Mouse (Mus musculus): ENCODE measurements around the gene Manbal. TPM values are rescaled to one million over a fixed set of nuclear protein-coding genes. Genes with fewer than 3 reads are reported as not detected.

Gene Manbal
- polyA plus RNA-seq, 1 experiment from 2014 or later = 22.8 TPM

DNA sequence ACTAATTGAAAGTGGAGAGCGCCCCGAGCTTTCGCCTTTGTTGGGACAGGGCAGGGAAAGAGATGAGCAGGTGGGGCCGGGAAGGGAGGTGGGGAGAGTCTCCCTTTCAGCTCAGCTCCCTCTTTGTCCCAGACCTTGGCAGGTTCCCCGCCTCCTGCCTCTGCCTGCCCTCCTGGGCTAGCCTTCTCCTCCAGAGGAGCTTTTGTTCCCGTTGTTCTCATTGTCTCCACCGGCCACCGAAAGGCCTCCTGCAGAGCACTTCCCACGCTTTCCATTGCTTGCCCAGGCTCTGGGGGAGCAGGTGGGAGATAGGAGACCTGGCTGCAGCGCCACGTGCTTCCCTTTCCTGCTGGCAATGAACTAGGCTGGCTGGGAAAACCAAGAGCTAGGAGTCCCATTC, 38.8 kb upstream of the Manbal start:
- Histone ChIP-seq H3K9ac (replicated peaks) (no peak overlapping the region), H3K27ac (ENCODE audit: low read depth) (no peak overlapping the region), H3K27me3 (ENCODE audit: insufficient read depth, low read length) (no peaks in the 10 kb centered on the region), H3K9me3 (ENCODE audit: low read length) (no peaks in the 10 kb centered on the region), H3K36me3 (replicated peaks; ENCODE audit: insufficient read depth, low read length) (peaks cover 40% of the 10 kb centered on the region), H3K4me3 (ENCODE audit: low read depth, low read length) (no peak overlapping the region), H3K4me1 (ENCODE audit: insufficient read depth) (no peaks in the 10 kb centered on the region), H3K4me2 (ENCODE audit: low read depth, low read length) (no peak overlapping the region)
- 69% methylated on average over 11 of the region's 11 CpGs for WGBS (ENCODE audit: insufficient replicate concordance)
- DNase-seq (no peak), ATAC-seq (no peak)
- no peak for TF ChIP-seq EP300 (IDR thresholded peaks at IDR 0.05; ENCODE audit: low read depth)
- no peak for TF ChIP-seq CTCF (IDR thresholded peaks at IDR 0.05; ENCODE audit: low read depth)

DNA sequence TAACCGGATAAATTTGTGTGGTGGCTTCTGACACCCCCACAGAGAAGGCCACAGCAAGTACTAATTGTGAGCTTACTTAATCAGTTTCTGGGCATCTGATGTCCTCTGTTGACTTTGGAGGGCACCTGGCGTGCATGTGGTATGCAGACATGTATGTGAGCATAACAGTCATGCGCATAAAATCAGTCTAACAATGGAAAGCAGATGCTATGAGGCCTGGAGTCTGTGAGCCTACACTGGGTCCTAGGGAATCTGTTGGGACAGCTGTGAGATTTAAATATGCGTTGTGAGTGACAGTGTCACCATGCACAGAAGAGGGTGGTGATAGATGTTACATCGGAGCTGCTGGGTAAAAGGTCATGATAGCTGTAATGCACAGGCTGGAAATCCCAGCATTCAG, 35.3 kb upstream of the Manbal start:
- ATAC-seq = no peak
- 82% methylated on average over 5 of the region's 5 CpGs for WGBS (ENCODE audit: insufficient replicate concordance)

DNA sequence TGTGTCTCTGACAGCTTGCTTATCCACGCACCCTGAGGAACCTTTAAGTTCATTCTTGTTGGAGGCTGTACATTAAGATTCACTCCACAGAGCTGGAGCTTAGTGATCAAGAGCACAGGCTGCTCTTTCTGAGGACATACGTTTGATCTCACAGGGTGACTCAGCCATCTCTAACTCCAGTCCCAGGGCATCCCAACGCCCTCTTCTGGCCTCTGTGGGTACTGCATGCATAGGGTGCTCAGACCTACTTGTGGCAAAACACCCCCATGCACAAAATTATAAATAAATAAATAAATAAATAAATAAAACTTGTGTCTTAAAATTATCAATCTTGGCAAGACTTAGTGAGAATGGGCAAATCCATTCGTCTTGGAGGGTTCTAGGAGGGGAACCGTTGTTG, 28.7 kb upstream of the Manbal start:
- peak; percentile 85 for TF ChIP-seq CTCF (IDR thresholded peaks at IDR 0.05; ENCODE audit: low read depth)
- no peak for TF ChIP-seq EP300 (IDR thresholded peaks at IDR 0.05; ENCODE audit: low read depth)
- H3K9ac ChIP-seq (replicated peaks) = no peak overlapping the region
- DNase-seq = peak; percentile 87
- H3K4me2 ChIP-seq (ENCODE audit: low read depth, low read length) = no peak overlapping the region
- 37% methylated on average over 5 of the region's 5 CpGs for WGBS (ENCODE audit: insufficient replicate concordance)
- no peaks in the 10 kb centered on the region for H3K36me3 ChIP-seq (replicated peaks; ENCODE audit: insufficient read depth, low read length)
- H3K27ac ChIP-seq (ENCODE audit: low read depth) = no peak overlapping the region
- peaks cover 3% of the 10 kb centered on the region; the same call in 1 of the 2 replicates for H3K4me1 ChIP-seq (ENCODE audit: insufficient read depth)
- peak; percentile 69 for ATAC-seq
- no peaks in the 10 kb centered on the region for H3K9me3 ChIP-seq (ENCODE audit: low read length)
- H3K4me3 ChIP-seq (ENCODE audit: low read depth, low read length) = no peak overlapping the region
- H3K27me3 ChIP-seq (ENCODE audit: insufficient read depth, low read length) = no peaks in the 10 kb centered on the region

More for the DNA sequence above, 35.3 kb upstream of the Manbal start:
- Histone ChIP-seq H3K36me3 (replicated peaks; ENCODE audit: insufficient read depth, low read length) (peaks cover 6% of the 10 kb centered on the region; the same call in 1 of the 2 replicates), H3K9ac (replicated peaks) (no peak overlapping the region), H3K9me3 (ENCODE audit: low read length) (no peaks in the 10 kb centered on the region), H3K27ac (ENCODE audit: low read depth) (no peak overlapping the region), H3K4me2 (ENCODE audit: low read depth, low read length) (no peak overlapping the region), H3K4me1 (ENCODE audit: insufficient read depth) (peaks cover 3% of the 10 kb centered on the region; the same call in 1 of the 2 replicates), H3K27me3 (ENCODE audit: insufficient read depth, low read length) (no peaks in the 10 kb centered on the region), H3K4me3 (ENCODE audit: low read depth, low read length) (no peak overlapping the region)
- TF ChIP-seq EP300 (IDR thresholded peaks at IDR 0.05; ENCODE audit: low read depth) = no peak
- no peak for TF ChIP-seq CTCF (IDR thresholded peaks at IDR 0.05; ENCODE audit: low read depth)
- no peak for DNase-seq

DNA sequence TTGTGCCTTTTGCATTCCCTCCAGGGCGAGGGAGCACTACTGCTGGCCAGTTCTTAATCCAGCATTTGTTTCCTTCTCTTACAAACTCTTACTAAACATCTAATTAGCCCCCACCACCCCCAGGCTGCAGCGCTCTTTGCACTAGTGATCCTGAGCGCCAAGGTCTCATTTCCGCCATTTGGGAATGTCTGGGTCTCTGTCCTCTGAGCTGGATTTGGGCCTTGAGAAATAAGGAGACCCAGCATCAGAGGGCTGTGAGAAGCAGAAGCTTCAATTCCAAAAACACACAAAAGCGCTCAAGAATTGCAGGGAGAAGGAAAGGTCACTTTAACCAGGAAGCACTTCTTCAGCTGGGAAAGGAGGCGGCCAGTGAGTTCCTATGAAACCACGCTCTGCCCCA, 27.9 kb upstream of the Manbal start:
- no peak for DNase-seq
- H3K4me2 ChIP-seq (ENCODE audit: low read depth, low read length) = no peak overlapping the region
- H3K9ac ChIP-seq (replicated peaks) = no peak overlapping the region
- no peak overlapping the region for H3K27ac ChIP-seq (ENCODE audit: low read depth)
- no peak for ATAC-seq
- no peaks in the 10 kb centered on the region for H3K9me3 ChIP-seq (ENCODE audit: low read length)
- H3K4me3 ChIP-seq (ENCODE audit: low read depth, low read length) = no peak overlapping the region
- H3K4me1 ChIP-seq (ENCODE audit: insufficient read depth) = peaks cover 3% of the 10 kb centered on the region; the same call in 1 of the 2 replicates
- no peaks in the 10 kb centered on the region for H3K27me3 ChIP-seq (ENCODE audit: insufficient read depth, low read length)
- 68% methylated on average over 7 of the region's 7 CpGs for WGBS (ENCODE audit: insufficient replicate concordance)
- TF ChIP-seq CTCF (IDR thresholded peaks at IDR 0.05; ENCODE audit: low read depth) (no peak), EP300 (IDR thresholded peaks at IDR 0.05; ENCODE audit: low read depth) (no peak)
- H3K36me3 ChIP-seq (replicated peaks; ENCODE audit: insufficient read depth, low read length) = no peaks in the 10 kb centered on the region

DNA sequence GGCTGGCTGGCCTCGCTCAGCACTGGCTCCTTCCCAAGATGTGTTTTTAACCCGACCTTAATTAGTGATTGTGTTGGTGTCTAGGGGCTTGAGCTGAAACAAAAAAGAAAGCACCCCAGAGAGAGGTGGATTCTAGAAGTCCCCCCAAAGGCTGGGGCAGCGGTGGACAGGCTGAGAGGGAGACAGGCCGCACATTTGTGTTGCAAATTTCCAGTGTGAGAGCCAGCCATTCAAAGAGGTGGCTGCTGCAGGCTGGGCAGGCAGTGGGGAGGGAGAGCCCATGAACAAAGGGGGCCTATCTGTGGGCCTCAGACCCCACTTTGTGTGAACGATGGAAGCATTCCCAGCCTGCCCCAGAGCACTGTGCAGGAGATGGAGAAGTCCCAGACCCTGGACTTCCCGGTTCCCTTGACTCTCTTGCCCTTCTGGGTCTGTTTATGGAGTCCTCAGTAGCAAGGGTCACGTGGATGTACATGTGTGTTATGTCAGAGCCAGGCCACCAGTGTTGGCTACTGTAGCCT, 27.1 kb upstream of the Manbal start:
- H3K4me2 ChIP-seq (ENCODE audit: low read depth, low read length) = no peak overlapping the region
- no peak for ATAC-seq
- H3K4me1 ChIP-seq (ENCODE audit: insufficient read depth) = peaks cover 2% of the 10 kb centered on the region; the same call in 1 of the 2 replicates
- no peaks in the 10 kb centered on the region for H3K27me3 ChIP-seq (ENCODE audit: insufficient read depth, low read length)
- TF ChIP-seq EP300 (IDR thresholded peaks at IDR 0.05; ENCODE audit: low read depth) (no peak), CTCF (IDR thresholded peaks at IDR 0.05; ENCODE audit: low read depth) (no peak)
- no peaks in the 10 kb centered on the region for H3K9me3 ChIP-seq (ENCODE audit: low read length)
- H3K4me3 ChIP-seq (ENCODE audit: low read depth, low read length) = no peak overlapping the region
- H3K9ac ChIP-seq (replicated peaks) = no peak overlapping the region
- H3K27ac ChIP-seq (ENCODE audit: low read depth) = no peak overlapping the region
- DNase-seq = no peak
- 51% methylated on average over 7 of the region's 7 CpGs for WGBS (ENCODE audit: insufficient replicate concordance)
- H3K36me3 ChIP-seq (replicated peaks; ENCODE audit: insufficient read depth, low read length) = no peaks in the 10 kb centered on the region

DNA sequence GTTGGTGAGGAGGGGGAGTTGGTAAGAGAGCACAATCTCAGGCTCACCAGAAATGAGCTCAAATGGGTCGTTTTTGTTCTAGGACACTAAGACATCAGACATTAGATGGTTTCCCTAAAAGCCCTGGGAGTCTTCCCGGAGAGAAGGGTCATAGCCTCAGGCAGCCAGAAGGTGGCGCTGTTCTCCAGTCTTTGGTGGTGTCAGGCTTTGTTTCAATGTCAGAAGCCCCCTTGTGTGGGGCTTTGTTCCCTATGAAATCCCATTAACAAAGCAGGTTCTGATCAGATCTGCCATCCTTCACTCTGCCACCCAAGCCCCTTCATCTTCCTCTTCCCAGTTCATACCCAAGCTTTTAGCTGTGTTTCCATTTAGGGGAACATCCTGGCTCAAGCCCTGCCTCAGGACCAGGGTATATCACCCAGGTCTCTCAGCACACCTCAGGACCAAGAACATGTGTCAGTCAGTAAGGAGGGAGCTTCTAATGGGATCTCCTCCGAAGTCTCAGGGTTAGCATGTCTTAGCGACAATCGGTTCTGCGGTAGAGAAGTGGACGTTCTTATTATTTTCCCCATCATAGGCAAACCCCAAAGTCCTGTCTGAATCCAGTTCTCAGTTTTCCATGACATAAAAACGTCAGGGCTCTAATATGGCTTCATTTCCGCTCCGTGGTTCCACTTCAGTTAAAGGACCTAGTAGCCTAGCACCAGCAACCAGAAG, 25.7 kb upstream of the Manbal start:
- DNase-seq (peak; percentile 74), ATAC-seq (no peak)
- Histone ChIP-seq H3K4me1 (ENCODE audit: insufficient read depth) (no peaks in the 10 kb centered on the region), H3K36me3 (replicated peaks; ENCODE audit: insufficient read depth, low read length) (no peaks in the 10 kb centered on the region), H3K9ac (replicated peaks) (no peak overlapping the region), H3K4me2 (ENCODE audit: low read depth, low read length) (no peak overlapping the region), H3K9me3 (ENCODE audit: low read length) (no peaks in the 10 kb centered on the region), H3K27ac (ENCODE audit: low read depth) (no peak overlapping the region), H3K4me3 (ENCODE audit: low read depth, low read length) (no peak overlapping the region), H3K27me3 (ENCODE audit: insufficient read depth, low read length) (no peaks in the 10 kb centered on the region)
- TF ChIP-seq EP300 (IDR thresholded peaks at IDR 0.05; ENCODE audit: low read depth) (no peak), CTCF (IDR thresholded peaks at IDR 0.05; ENCODE audit: low read depth) (peak; percentile 91)
- WGBS (ENCODE audit: insufficient replicate concordance) = 40% methylated on average over 11 of the region's 11 CpGs
